Mouse (Mus musculus) liver, embryonic 14.5 days (tissue): ENCODE measurements around the gene Fam71f1.

ENCODE experiments used
- CTCF ChIP-seq: IDR thresholded peaks from 2 replicates; pipeline ENCODE4 v1.5.1; 2016; ENCODE audit warnings: antibody characterized with exemption, low read depth, control low read depth
- EP300 ChIP-seq: IDR thresholded peaks from 2 replicates; pipeline ENCODE4 v1.6.1; 2016; ENCODE audit warnings: antibody characterized with exemption, low read depth

GRCm38 (mm10) chr6:29382442-29382841, 63.5 kb downstream of the Fam71f1 start:
- TF ChIP-seq CTCF (no peak), EP300 (no peak)
